Mouse (Mus musculus): Measurements from ENCODE around the gene Adgrf3. TPM values are rescaled to one million over a fixed set of nuclear protein-coding genes. Genes with fewer than 3 reads are reported as not detected.
A peak's percentile ranks its signal among the peaks of the same experiment; 100 is the strongest.

Gene Adgrf3
- polyA plus RNA-seq, 1 experiment from 2014 or later = 0.16 TPM

- H3K27me3 ChIP-seq (ENCODE audit: insufficient read depth, poor library complexity, severe bottlenecking) = no peaks in the 10 kb centered on the region
- H3K36me3 ChIP-seq = peaks cover 17% of the 10 kb centered on the region
- H3K27ac ChIP-seq = no peak overlapping the region
- no peak overlapping the region for H3K4me3 ChIP-seq
- 75% methylated on average over 1 of the region's 1 CpGs for WGBS
- no peaks in the 10 kb centered on the region for H3K9me3 ChIP-seq
- H3K4me1 ChIP-seq = peaks cover 6% of the 10 kb centered on the region; the same call in 1 of the 2 replicates
- no peak for DNase-seq (ENCODE audit: low spot score)
Measured at GRCm38 (mm10) chr5:30192452-30192851, 13.1 kb downstream of the Adgrf3 start.

DNA sequence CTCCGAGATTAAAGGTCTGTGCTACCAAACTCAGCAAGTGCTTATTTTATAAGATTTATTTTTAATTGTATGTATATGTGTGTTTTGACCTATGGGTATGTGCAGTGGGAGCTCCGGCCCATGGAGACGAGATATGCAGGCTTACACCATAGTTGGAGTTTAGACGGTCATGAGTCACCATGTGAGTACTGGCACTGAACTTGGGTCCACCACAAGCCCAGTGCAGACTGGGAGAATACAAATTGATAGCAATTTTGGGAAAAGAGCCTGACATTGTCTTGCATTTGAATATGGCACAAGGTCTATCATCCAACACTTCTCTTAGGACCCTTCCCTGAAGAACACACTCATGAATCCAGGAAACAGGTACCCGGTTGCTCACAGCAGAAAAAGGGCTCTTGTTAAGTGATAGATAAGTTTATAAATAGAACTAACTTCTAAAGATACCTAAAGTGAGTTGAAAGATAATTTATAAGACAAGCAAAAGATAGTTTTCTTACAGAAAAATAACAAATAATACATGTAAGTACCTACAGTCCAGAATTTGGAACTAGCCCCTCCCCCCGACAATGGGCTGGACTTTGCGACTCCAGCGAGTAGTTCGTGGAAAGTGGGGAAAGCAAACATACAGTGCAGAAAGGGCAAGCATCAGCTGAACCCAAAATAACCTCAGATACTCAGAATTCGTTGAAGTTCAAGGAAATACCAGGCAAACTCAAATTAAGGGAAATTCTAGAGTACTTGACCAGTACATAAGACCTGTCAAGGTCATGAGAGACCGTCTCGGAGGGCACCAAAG is 17.6 kb downstream of the Adgrf3 start:
- 89% methylated on average over 12 of the region's 12 CpGs for WGBS
- Histone ChIP-seq H3K9me3 (no peaks in the 10 kb centered on the region), H3K4me3 (no peak overlapping the region), H3K27ac (no peak overlapping the region), H3K27me3 (ENCODE audit: insufficient read depth, poor library complexity, severe bottlenecking) (no peaks in the 10 kb centered on the region), H3K4me1 (no peaks in the 10 kb centered on the region), H3K36me3 (peaks cover 49% of the 10 kb centered on the region)
- DNase-seq (ENCODE audit: low spot score) = no peak

DNA sequence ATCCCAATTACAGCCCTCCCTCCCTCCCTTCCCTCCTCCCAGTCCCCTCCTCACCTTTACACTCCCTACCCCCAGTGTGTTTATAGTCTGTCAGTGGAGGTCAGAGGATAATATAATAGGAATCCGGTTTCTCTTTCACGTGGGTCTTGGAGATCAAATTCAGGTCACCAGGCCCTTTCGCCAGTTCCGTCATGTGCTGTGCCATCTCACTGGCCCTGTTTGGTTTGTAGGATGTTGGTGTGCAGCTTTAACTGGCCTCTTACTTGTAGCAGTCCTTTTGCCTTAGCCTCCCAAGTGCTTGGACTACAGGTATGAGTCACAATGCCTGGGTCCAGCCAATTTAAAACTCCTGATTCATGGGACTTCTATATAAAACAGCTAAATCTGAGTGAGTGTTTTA is 29.7 kb downstream of the Adgrf3 start:
- 83% methylated on average over 4 of the region's 4 CpGs for WGBS
- no peak overlapping the region for H3K4me3 ChIP-seq
- peaks cover 15% of the 10 kb centered on the region for H3K4me1 ChIP-seq
- H3K9me3 ChIP-seq = no peaks in the 10 kb centered on the region
- H3K36me3 ChIP-seq = peaks cover 75% of the 10 kb centered on the region
- H3K27ac ChIP-seq = no peak overlapping the region
- no peaks in the 10 kb centered on the region for H3K27me3 ChIP-seq (ENCODE audit: insufficient read depth, poor library complexity, severe bottlenecking)
- DNase-seq (ENCODE audit: low spot score) = no peak

- no peaks in the 10 kb centered on the region for H3K27me3 ChIP-seq (ENCODE audit: insufficient read depth, poor library complexity, severe bottlenecking)
- H3K27ac ChIP-seq = peak overlapping the region; percentile 77; the same call in 1 of the 2 replicates
- H3K36me3 ChIP-seq = peaks cover 71% of the 10 kb centered on the region
- 46% methylated on average over 20 of the region's 20 CpGs for WGBS
- H3K4me1 ChIP-seq = peaks cover 21% of the 10 kb centered on the region
- DNase-seq (ENCODE audit: low spot score) = no peak
- H3K4me3 ChIP-seq = no peak overlapping the region
- no peaks in the 10 kb centered on the region for H3K9me3 ChIP-seq
Measured at GRCm38 (mm10) chr5:30172931-30173692, 32.4 kb downstream of the Adgrf3 start.

GRCm38 (mm10) chr5:30172115-30172514 is 33.4 kb downstream of the Adgrf3 start:
- Histone ChIP-seq H3K9me3 (no peaks in the 10 kb centered on the region), H3K27ac (peak overlapping the region; percentile 77), H3K4me1 (peaks cover 21% of the 10 kb centered on the region), H3K36me3 (peaks cover 71% of the 10 kb centered on the region), H3K27me3 (ENCODE audit: insufficient read depth, poor library complexity, severe bottlenecking) (no peaks in the 10 kb centered on the region), H3K4me3 (no peak overlapping the region)
- no peak for DNase-seq (ENCODE audit: low spot score)

GRCm38 (mm10) chr5:30170303-30170940 is 35.1 kb downstream of the Adgrf3 start:
- H3K9me3 ChIP-seq = no peaks in the 10 kb centered on the region
- H3K27ac ChIP-seq = 0 out of 2 replicates have a peak overlapping the region, but pooled peaks have one; percentile 47
- DNase-seq (ENCODE audit: low spot score) = no peak
- 83% methylated on average over 5 of the region's 5 CpGs for WGBS
- H3K36me3 ChIP-seq = peaks cover 68% of the 10 kb centered on the region
- no peak overlapping the region for H3K4me3 ChIP-seq
- peaks cover 24% of the 10 kb centered on the region for H3K4me1 ChIP-seq
- H3K27me3 ChIP-seq (ENCODE audit: insufficient read depth, poor library complexity, severe bottlenecking) = no peaks in the 10 kb centered on the region

DNA sequence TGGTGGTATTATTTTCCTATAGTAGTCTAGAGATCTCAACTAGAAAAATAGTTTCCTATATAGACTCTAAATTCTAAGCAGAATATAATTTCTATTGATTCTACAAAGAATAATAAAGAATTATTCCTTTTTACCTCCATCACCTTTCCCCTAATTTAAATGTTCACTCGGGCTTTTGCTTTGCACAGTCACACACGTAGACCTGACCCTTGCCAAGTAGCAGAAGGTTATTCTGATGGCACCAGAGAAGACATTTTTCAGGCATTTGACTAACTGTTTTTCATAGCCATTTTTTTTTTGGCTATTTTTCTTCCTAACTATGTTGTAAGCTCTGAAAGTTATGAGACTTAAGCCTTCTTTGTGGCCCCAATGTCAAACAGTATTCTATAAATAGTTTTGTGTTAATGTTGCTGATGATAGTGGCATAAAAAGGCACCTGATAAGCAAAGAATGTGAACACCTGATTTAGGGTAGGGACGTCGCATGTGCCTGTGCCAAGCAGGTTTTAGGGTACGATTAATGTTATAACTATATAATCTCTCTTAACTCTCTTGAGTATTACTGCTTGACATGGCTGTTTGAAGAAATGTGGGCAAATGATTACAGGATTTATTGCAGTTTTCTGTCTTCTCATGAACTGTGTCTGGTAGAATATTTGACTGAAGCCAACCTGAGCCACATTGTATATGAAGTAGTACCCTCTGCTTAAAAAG is 40.1 kb downstream of the Adgrf3 start:
- DNase-seq (ENCODE audit: low spot score) = no peak
- Histone ChIP-seq H3K27ac (no peak overlapping the region), H3K4me3 (no peak overlapping the region), H3K9me3 (no peaks in the 10 kb centered on the region), H3K27me3 (ENCODE audit: insufficient read depth, poor library complexity, severe bottlenecking) (no peaks in the 10 kb centered on the region), H3K36me3 (peaks cover 55% of the 10 kb centered on the region), H3K4me1 (0 out of 2 replicates have a peak, but pooled peaks cover 7% of the 10 kb centered on the region)
- WGBS = 77% methylated on average over 5 of the region's 5 CpGs

DNA sequence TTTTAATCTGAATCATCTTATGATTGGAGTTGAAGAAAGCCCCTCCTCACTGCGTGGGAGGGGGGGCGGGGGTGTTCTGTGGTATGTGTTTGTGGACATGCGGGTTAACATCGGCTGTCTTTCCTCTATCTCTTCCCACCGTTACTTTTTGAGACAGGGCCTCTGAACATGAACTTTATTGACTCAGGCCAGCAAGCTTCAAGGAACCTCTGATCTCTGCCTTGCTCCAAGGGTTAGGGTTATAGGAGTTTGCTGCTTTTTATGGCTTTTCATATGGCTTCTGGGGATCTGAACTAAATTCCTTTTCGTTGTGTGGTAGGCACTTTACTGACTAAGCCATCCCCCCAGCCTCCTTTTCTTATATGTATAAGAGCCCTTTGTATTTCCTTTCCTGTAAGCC is 43.2 kb downstream of the Adgrf3 start:
- Histone ChIP-seq H3K4me3 (no peak overlapping the region), H3K4me1 (peaks cover 7% of the 10 kb centered on the region; the same call in 1 of the 2 replicates), H3K36me3 (peaks cover 31% of the 10 kb centered on the region), H3K27ac (no peak overlapping the region), H3K9me3 (no peaks in the 10 kb centered on the region), H3K27me3 (ENCODE audit: insufficient read depth, poor library complexity, severe bottlenecking) (no peaks in the 10 kb centered on the region)
- no peak for DNase-seq (ENCODE audit: low spot score)
- WGBS = 87% methylated on average over 6 of the region's 6 CpGs

- peaks cover 7% of the 10 kb centered on the region; the same call in 1 of the 2 replicates for H3K4me1 ChIP-seq
- no peaks in the 10 kb centered on the region for H3K27me3 ChIP-seq (ENCODE audit: insufficient read depth, poor library complexity, severe bottlenecking)
- H3K4me3 ChIP-seq = no peak overlapping the region
- H3K27ac ChIP-seq = no peak overlapping the region
- no peak for DNase-seq (ENCODE audit: low spot score)
- no peaks in the 10 kb centered on the region for H3K9me3 ChIP-seq
- 95% methylated on average over 1 of the region's 1 CpGs for WGBS
- peaks cover 27% of the 10 kb centered on the region for H3K36me3 ChIP-seq
Measured at GRCm38 (mm10) chr5:30161836-30162235, 43.7 kb downstream of the Adgrf3 start.

DNA sequence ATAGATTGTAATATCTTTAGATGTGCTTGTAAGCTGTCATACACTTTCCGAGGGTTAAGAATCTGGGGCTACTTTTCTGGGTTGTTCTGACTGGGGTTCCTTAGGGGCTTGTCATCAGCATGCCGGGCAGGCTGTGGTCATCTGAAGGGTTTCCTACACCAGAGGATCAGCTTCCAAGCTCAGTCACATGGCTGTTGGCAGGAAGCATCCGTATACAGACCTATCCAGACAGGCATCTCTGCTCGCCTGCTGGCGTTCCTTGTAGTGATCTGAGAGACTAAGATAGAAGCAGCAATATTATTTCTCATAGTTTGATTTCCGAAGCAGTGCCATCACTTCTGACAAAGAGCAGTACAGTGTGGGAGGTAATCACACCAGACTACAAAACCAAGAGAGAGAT is 45.9 kb downstream of the Adgrf3 start:
- Histone ChIP-seq H3K36me3 (peaks cover 15% of the 10 kb centered on the region; the same call in 1 of the 2 replicates), H3K27ac (no peak overlapping the region), H3K4me1 (peaks cover 9% of the 10 kb centered on the region; the same call in 1 of the 2 replicates), H3K27me3 (ENCODE audit: insufficient read depth, poor library complexity, severe bottlenecking) (no peaks in the 10 kb centered on the region), H3K4me3 (no peak overlapping the region), H3K9me3 (no peaks in the 10 kb centered on the region)
- 68% methylated on average over 6 of the region's 6 CpGs for WGBS
- no peak for DNase-seq (ENCODE audit: low spot score)

DNA sequence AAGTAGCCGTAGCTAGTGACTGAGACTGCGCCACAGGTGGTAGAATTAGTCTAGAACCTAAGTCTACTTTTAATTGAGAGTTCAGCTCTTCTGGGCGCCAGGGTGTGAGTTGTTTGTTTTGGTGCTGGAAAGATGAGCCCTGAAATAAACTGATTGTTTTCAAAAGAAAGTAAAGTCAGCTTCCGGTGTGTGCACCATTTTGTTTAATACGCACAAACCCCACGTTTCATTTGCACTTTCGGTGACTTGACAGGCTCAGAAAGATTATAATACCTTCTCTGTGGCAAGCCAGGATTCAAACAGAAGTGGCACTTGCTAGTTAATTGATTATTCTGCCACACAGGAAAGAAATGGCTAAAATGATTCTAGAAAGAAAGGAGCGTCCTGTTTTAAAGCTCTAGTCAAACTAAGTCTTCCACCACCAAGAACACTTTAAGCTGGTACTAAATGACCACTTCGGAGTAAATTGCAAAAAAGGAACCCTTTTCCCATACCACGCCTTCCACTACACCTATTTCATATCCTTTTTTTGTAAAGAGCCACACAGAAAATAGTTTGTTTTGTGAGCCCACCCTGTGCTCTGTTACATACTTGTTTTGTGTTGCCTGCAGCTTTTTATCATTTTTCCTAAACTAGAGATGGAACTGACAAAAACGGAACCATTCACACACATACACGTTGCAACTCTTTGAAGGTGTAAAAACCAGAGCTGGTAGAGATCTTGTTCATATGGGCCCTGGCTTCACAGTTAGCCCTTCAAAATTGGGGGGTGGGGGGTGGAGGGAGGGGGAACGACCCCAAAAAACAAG is 49.5 kb downstream of the Adgrf3 start:
- WGBS = 33% methylated on average over 13 of the region's 13 CpGs
- no peak for DNase-seq (ENCODE audit: low spot score)
- Histone ChIP-seq H3K9me3 (no peaks in the 10 kb centered on the region), H3K36me3 (peaks cover 9% of the 10 kb centered on the region; the same call in 1 of the 2 replicates), H3K4me3 (peak overlapping the region; percentile 95), H3K27me3 (ENCODE audit: insufficient read depth, poor library complexity, severe bottlenecking) (no peaks in the 10 kb centered on the region), H3K4me1 (peaks cover 11% of the 10 kb centered on the region; the same call in 1 of the 2 replicates), H3K27ac (peak overlapping the region; percentile 94)

DNA sequence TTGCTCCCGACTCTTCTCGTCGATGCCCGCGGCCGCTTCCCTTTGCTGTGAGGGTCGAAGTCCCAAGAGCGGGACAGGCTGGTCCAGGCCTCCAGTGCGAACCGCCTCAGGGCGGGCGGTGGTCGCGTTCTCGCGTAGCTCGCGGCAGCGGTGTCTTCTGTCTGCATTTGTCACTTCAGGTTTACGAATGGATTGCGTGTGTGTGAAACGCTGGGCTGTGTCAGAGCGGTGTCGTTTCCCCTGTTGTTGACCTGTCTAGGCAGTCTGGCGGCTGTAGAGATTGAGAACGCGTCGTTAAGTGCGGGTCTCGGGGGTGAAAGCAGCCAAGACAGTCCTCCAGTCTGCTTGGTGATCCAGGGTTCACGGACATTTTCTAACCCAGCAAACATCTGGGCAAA is 50.1 kb downstream of the Adgrf3 start:
- Histone ChIP-seq H3K4me3 (peak overlapping the region; percentile 95), H3K4me1 (peaks cover 11% of the 10 kb centered on the region; the same call in 1 of the 2 replicates), H3K36me3 (peaks cover 3% of the 10 kb centered on the region; the same call in 1 of the 2 replicates), H3K9me3 (no peaks in the 10 kb centered on the region), H3K27me3 (ENCODE audit: insufficient read depth, poor library complexity, severe bottlenecking) (no peaks in the 10 kb centered on the region), H3K27ac (peak overlapping the region; percentile 94)
- under 1% methylated on average over 31 of the region's 31 CpGs for WGBS
- no peak for DNase-seq (ENCODE audit: low spot score)

All from heart, embryonic 10.5 days (tissue).